In genomic region chr2:97543691-97544672, GRCm38 (mm10) we compare ENCODE assay signal across 13 mouse cellular contexts.
DNase-seq lines count a peak whose midpoint lies in the region; ATAC-seq and TF ChIP-seq lines count a peak whose summit lies in the region.
"Had no signal": no experiment of that assay in that cellular context is flagged by ENCODE, and none has a peak within 500 bp of the region (broad histone marks: within the 10 kb centered on the region; RNA-seq: fewer than 3 reads in every experiment).

No protein-coding gene starts in this region.

- peak; percentile 94 for DNase-seq in brain, embryonic 14.5 days (ENCODE audit: low read depth)
- DNase-seq in embryo, embryonic 11.5 days (ENCODE audit: low read depth, low spot score): peak; percentile 1
- DNase-seq in midbrain, postnatal 0 days (ENCODE audit: low spot score): peak; percentile 58
- DNase-seq in gastrocnemius, adult 2 months: no peak
- DNase-seq: gastrocnemius, postnatal 10 days; heart, postnatal 4 days; kidney, postnatal 25 days; lung, embryonic 14.5 days; right cerebral cortex, postnatal 25 days had no signal

- no peaks in the 10 kb centered on the region for H3K9me3 ChIP-seq in hindbrain, embryonic 13.5 days
- H3K9me3 ChIP-seq in midbrain, postnatal 0 days (ENCODE audit: low read length): no peaks in the 10 kb centered on the region
- H3K9me3 ChIP-seq: embryonic facial prominence, embryonic 13.5 days had no signal

- no peaks in the 10 kb centered on the region for H3K27me3 ChIP-seq in hindbrain, embryonic 13.5 days
- no peaks in the 10 kb centered on the region for H3K27me3 ChIP-seq in midbrain, postnatal 0 days (ENCODE audit: insufficient read depth, low read length)
- H3K27me3 ChIP-seq: embryonic facial prominence, embryonic 13.5 days had no signal

- no peak overlapping the region for H3K9ac ChIP-seq in hindbrain, embryonic 13.5 days
- H3K9ac ChIP-seq in midbrain, postnatal 0 days (replicated peaks; ENCODE audit: low read length, poor library complexity, severe bottlenecking): no peak overlapping the region
- H3K9ac ChIP-seq: embryonic facial prominence, embryonic 13.5 days; lung, embryonic 14.5 days had no signal

- H3K36me3 ChIP-seq in hindbrain, embryonic 13.5 days: no peaks in the 10 kb centered on the region
- no peaks in the 10 kb centered on the region for H3K36me3 ChIP-seq in midbrain, postnatal 0 days (ENCODE audit: insufficient read depth, low read length)
- H3K36me3 ChIP-seq: embryonic facial prominence, embryonic 13.5 days had no signal

- intact Hi-C loops in gastrocnemius, adult 2 months (cut with DNase I): no loop called here

- TF ChIP-seq CTCF in brain, embryonic 14.5 days (IDR thresholded peaks at IDR 0.05; ENCODE audit: borderline replicate concordance, extremely low read depth, insufficient read depth, insufficient read length): no peak
- TF ChIP-seq CTCF in midbrain, postnatal 0 days (IDR thresholded peaks at IDR 0.05): no peak
- no peak for TF ChIP-seq CTCF in gastrocnemius, adult 2 months (IDR thresholded peaks at IDR 0.05)

- H3K27ac ChIP-seq in hindbrain, embryonic 13.5 days: peak overlapping the region; percentile 75
- H3K27ac ChIP-seq in midbrain, postnatal 0 days (ENCODE audit: low read depth, low read length): no peak overlapping the region
- no peak overlapping the region for H3K27ac ChIP-seq in gastrocnemius, adult 2 months
- H3K27ac ChIP-seq: embryonic facial prominence, embryonic 13.5 days had no signal

- no peak for TF ChIP-seq POLR2A in brain, embryonic 14.5 days (IDR thresholded peaks at IDR 0.05; ENCODE audit: borderline replicate concordance, extremely low read depth, insufficient read depth, insufficient read length, poor library complexity, severe bottlenecking)

- H3K4me3 ChIP-seq in hindbrain, embryonic 13.5 days: no peak overlapping the region
- no peak overlapping the region for H3K4me3 ChIP-seq in midbrain, postnatal 0 days (ENCODE audit: low read depth, low read length)
- no peak overlapping the region for H3K4me3 ChIP-seq in gastrocnemius, adult 2 months
- H3K4me3 ChIP-seq: embryonic facial prominence, embryonic 13.5 days had no signal

- H3K4me2 ChIP-seq in hindbrain, embryonic 13.5 days: no peak overlapping the region
- H3K4me2 ChIP-seq in midbrain, postnatal 0 days (ENCODE audit: low read depth, low read length, poor library complexity, severe bottlenecking): no peak overlapping the region
- H3K4me2 ChIP-seq: embryonic facial prominence, embryonic 13.5 days; lung, embryonic 14.5 days had no signal

- ATAC-seq in hindbrain, embryonic 13.5 days (ENCODE audit: low FRiP score): peak; percentile 92
- no peak; the same call in 1 of the 2 replicates for ATAC-seq in midbrain, postnatal 0 days (ENCODE audit: low FRiP score)
- no peak for ATAC-seq in inflammation-experienced regulatory T-cells, adult 6 months
- ATAC-seq in erythroid progenitor cell, adult 5-6 weeks (replicated peaks; ENCODE audit: low FRiP score, poor library complexity, severe bottlenecking): no peak

- H3K4me1 ChIP-seq in hindbrain, embryonic 13.5 days (replicated peaks): peaks cover 19% of the 10 kb centered on the region
- no peaks in the 10 kb centered on the region for H3K4me1 ChIP-seq in midbrain, postnatal 0 days (ENCODE audit: insufficient read depth, low read length)
- H3K4me1 ChIP-seq: embryonic facial prominence, embryonic 13.5 days had no signal

- WGBS in hindbrain, embryonic 13.5 days: 53% methylated on average over 10 of the region's 10 CpGs
- WGBS in midbrain, postnatal 0 days: 63% methylated on average over 10 of the region's 10 CpGs
